Mouse (Mus musculus) cerebellum, postnatal 14 days (tissue): ENCODE results near the gene Clstn2.
A peak's percentile ranks its signal among the peaks of the same experiment; 100 is the strongest.

Experiments
- DNase-seq, 2 experiments: peaks; one replicate each; pipeline ENCODE4 v3.0.0; 2021; ENCODE audit warnings: mixed read lengths in 2 of 2

The Clstn2 gene

DNA sequence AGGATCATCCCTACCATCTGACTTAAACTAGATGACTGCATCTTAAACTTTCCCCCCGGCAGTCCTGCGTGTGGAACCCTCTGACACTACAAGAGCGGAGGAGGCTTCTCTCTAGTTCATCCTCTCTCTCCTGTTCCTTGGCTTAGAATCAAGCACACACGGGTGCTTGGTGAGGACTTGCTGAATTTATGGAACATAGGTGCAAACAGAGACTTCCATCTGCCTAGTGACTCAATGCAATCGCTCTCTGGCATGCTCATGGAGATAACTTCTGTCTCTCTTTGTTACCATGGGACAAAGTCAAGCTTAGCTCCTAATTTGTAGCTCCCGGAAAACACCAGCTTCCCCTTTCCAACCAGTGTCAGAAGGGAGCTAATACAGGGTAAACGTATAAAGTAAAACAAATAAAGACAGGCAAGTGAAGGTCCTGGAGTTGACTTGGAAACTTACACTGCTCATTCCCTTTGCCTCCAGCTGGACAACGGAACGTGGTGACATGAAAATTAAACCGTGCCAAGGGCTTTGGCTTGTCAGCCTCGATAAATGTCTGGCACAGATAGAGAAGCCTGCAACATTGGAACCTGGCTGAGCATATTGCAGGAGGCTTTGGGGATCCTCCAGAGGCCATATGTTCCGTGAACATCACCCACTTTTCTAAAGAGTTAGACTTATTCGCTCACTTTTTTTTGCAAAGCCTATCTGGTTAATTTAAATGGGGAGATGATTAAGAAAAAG, 583.5 kb downstream of the Clstn2 start:
- peak; percentile 70 to 82 for DNase-seq

DNA sequence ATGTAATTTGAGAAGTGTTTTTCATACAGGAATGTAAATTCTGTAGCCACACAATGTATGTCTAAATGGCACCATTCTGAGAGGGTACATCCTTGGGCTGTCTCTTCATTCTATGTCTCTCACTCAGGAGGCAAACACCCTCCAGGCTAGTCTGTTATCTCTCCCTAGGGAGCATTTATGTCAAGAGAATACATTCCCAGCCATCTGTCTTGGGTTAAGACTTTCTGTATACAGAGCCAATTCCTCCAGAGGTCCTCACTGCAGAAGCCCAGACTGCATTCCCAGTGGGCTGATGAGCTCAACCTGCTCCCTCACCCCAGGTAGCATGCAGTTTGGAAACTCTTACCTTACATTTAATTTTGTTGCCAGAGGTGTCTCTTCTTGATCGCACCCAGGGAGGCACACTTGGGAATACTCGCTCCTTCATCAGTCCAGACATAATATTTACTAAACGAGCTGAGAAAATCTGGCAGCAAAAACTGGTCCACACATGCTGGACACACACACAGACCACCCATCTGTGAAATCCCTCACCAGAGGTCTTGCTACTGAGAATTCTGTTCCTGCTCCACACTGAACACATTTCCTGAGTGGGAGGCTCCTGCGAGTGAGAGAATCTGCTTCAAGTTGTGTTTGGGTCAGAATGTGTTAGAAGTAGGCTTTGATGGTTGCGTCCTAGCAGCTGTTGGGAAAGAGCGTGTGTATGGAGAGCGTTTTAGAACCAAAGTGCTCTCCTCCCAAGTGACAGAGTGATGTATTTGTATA, 592.9 kb downstream of the Clstn2 start:
- peak in 1 of 2 experiments; percentile 10 for DNase-seq

DNA sequence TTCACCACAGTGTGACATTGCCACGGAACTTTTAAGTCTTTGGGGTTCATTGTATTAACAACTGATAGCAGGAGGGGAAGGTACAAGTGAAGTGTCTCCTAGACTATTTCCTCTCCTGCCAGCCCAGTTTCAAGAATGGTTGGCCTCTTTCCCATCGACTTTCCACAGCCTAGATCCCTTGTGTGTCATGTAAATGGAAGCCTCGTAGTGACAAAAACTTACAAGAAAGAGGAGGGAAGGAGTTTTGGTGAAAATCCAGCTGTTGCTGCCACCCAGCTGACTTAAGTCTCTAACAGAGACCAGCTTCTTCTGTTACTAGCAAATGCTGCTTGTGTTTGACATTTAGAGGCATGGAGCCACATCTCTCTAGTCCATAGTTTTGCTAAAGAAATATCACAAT, 598.3 kb downstream of the Clstn2 start:
- no peak for DNase-seq

DNA sequence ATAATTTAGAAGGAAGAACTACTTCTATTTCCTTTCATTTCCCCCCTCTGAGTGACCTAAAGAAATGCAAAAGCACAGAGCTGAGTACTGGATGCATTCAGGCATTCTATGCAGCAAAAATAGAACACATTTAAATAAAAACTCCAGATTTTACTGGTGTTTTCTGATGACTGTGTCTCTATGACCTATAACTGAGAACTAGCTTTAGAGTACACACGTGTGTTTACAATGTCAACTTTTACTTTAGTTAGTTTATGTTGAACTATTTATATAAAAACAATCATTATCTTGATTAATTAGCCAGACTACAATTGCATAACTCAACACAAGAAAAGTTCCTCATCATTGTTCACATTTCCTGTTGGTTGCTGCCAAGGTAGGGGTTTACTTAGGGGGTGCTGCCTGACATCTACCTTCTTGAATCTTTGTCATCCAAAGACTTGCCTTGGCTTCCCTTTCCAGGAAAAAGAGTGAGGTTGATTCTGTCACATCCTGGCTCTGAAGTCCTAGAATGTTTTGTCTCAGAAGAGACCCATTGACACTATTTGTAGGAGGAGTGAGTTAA, 603.0 kb downstream of the Clstn2 start:
- DNase-seq = no peak

DNA sequence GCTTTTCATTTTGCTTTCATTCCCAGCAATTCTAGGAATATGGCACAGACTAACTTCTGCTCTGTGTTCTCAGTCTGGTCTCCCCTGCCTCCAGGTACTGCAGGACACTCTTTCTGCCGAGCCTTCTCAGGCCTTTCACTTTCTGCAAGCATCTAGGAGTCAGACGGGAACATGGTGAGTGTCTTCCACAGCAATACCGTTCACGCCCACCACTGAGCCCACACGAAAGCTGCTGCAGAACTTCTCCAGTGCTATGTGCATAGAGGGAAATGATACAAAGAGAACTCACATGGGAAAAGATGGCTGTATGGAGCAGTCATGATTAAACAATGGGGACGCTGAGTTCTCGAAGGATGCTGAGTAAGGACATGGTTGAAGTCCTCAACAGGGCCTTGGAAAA, 604.9 kb downstream of the Clstn2 start:
- DNase-seq = no peak

DNA sequence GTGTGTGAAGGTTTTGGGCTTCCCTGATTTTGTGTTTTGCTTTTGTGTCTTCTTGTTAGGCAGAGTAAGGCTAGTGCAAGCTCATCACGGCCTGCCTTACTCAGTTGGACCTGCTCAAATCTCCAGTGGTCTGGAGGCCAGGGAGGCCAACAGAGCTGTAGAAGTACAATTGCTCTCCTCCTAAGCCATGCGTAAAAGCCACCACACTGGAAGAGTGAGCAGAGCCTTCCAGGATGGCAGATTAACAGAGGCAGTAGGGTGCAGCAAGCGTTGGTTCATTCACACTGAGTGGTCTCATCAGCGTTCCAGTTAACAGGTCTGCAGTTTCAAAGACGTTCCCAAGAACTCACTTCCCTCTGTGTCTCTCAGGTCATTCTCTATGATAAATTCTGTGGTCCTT, 612.1 kb downstream of the Clstn2 start:
- no peak for DNase-seq

DNA sequence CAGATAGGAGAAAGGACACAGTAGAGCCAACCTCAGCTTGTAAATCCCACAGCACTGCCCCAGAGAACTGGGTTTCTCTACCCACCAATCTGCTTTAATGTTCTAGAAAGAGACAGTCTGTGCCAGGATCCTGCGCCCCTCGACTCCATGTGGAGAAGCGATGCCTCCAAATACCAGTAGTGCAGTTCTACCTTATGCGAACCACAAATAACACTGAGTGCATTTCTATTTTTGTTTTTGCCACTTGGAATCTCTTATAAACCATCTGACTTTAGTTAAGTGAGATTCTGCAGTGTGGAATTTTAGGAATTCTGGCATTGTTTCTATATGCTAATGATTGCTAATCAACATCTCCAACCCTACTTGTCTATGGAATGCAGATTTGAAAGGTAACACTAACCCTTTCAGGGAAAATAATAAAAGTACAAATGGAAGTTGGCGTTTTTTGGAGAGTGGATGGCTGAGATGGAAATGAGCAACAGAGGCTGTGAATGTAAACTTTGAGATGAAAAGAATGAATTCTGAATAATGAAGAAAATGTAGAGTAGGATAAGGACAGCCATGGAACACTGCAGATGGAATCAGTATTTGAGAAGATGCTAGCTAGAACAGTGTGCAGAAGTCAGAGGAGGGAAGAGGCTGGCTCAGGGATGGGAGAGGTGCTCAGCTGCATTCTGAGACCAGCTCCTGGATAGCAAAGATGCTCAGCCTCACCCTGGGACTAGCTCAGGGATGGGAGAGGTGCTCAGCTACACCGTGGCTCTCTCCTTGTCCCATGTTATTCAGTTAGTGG, 617.9 kb downstream of the Clstn2 start:
- DNase-seq = no peak

DNA sequence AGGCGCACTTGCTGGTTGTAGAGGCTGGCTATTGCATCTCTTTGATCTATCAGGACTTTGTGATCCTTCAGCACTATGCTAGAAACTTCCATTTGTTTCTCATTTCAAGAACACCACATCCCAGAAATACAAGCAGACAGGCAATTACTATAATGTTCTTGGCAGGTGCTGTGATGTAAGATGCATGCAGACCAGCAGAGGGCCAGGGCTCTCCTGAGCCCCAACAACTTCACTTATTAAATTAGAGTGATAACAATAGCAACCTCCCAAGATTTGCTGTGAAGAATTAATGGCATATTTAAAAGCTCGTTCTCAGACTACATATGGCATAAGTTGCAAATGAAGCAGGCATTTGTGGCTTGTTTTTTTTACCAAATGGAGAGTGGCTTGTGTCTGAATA, 624.8 kb downstream of the Clstn2 start:
- no peak for DNase-seq
